In the genomic region with DNA sequence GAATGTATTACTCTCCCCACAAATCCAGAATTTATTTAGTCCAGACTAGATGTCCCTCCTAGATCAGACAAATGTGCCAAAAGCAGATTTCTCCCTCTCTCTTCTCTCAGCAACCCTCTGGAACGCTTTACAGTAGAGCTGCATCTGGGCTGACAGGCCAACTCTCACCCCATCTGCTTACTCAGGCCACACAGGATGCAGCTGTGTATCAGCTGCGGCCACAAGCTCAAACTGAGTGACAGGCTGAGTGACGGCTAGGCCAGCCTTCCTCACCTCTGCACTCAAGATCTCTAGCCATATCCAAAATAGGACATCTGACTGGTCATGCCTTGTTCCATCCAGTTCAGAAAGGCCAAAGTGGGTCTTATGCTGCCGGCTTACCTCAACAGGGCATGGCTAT, we compare ENCODE assay signal across 19 mouse cellular contexts. TPM values are rescaled to one million over a fixed set of nuclear protein-coding genes. Genes with fewer than 3 reads are reported as not detected.
DNase-seq lines count a peak whose midpoint lies in the region; ATAC-seq and TF ChIP-seq lines count a peak whose summit lies in the region.
"Had no signal": no experiment of that assay in that cellular context is flagged by ENCODE, and none has a peak within 500 bp of the region (broad histone marks: within the 10 kb centered on the region; RNA-seq: fewer than 3 reads in every experiment).

No protein-coding gene starts in this region.

- no peak for TF ChIP-seq CTCF in thymus, adult 2 months (IDR thresholded peaks at IDR 0.05; ENCODE audit: borderline replicate concordance, control insufficient read depth, extremely low read depth, insufficient read depth, low read length, poor library complexity)
- TF ChIP-seq CTCF in liver, embryonic 14.5 days (IDR thresholded peaks at IDR 0.05; ENCODE audit: low read depth) = no peak

- H3K27ac ChIP-seq in heart, embryonic 13.5 days (replicated peaks) = no peak overlapping the region
- no peak overlapping the region for H3K27ac ChIP-seq in heart, embryonic 11.5 days (ENCODE audit: low read depth, low read length)
- no peak overlapping the region for H3K27ac ChIP-seq in thymus, adult 2 months (ENCODE audit: control insufficient read depth, insufficient read depth, low read length)
- H3K27ac ChIP-seq in liver, embryonic 14.5 days = no peak overlapping the region
- H3K27ac ChIP-seq in kidney, embryonic 16.5 days (ENCODE audit: low read length) = no peak overlapping the region
- H3K27ac ChIP-seq: embryonic facial prominence, embryonic 13.5 days; forebrain, embryonic 15.5 days; hindbrain, embryonic 12.5 days; left cerebral cortex, adult 2 months; midbrain, embryonic 12.5 days had no signal

- no peak overlapping the region for H3K4me2 ChIP-seq in heart, embryonic 13.5 days
- no peak overlapping the region for H3K4me2 ChIP-seq in heart, embryonic 11.5 days
- H3K4me2 ChIP-seq in liver, embryonic 14.5 days (ENCODE audit: low read depth) = no peak overlapping the region
- no peak overlapping the region for H3K4me2 ChIP-seq in kidney, embryonic 16.5 days (replicated peaks; ENCODE audit: low read depth, low read length)
- H3K4me2 ChIP-seq: embryonic facial prominence, embryonic 13.5 days; forebrain, embryonic 15.5 days; hindbrain, embryonic 12.5 days; midbrain, embryonic 12.5 days had no signal

- no peak for TF ChIP-seq POLR2A in thymus, adult 2 months (IDR thresholded peaks at IDR 0.05; ENCODE audit: control insufficient read depth, extremely low read depth, insufficient read depth, low read length, poor library complexity)

- H3K4me1 ChIP-seq in heart, embryonic 13.5 days = peaks cover 6% of the 10 kb centered on the region; the same call in 1 of the 2 replicates
- no peaks in the 10 kb centered on the region for H3K4me1 ChIP-seq in heart, embryonic 11.5 days (ENCODE audit: control insufficient read depth, insufficient read depth, low read length)
- peaks cover 7% of the 10 kb centered on the region; the same call in 1 of the 2 replicates for H3K4me1 ChIP-seq in thymus, adult 2 months (replicated peaks; ENCODE audit: control insufficient read depth, insufficient read depth, low read length)
- H3K4me1 ChIP-seq in liver, embryonic 14.5 days (replicated peaks; ENCODE audit: control insufficient read depth in 2 of 2, insufficient read depth in 2 of 2, low read length in 1 of 2) = peaks cover 12 to 29% of the 10 kb centered on the region in 2 experiments
- H3K4me1 ChIP-seq in kidney, embryonic 16.5 days (ENCODE audit: insufficient read depth, low read length) = no peaks in the 10 kb centered on the region
- H3K4me1 ChIP-seq: forebrain, embryonic 15.5 days; hindbrain, embryonic 12.5 days; midbrain, embryonic 12.5 days had no signal

- no peak overlapping the region for H3K4me3 ChIP-seq in heart, embryonic 13.5 days
- H3K4me3 ChIP-seq in heart, embryonic 11.5 days (ENCODE audit: low read depth, low read length) = no peak overlapping the region
- no peak overlapping the region for H3K4me3 ChIP-seq in thymus, adult 2 months (ENCODE audit: control insufficient read depth, insufficient read depth, low read length)
- no peak overlapping the region for H3K4me3 ChIP-seq in liver, embryonic 14.5 days (ENCODE audit: insufficient read depth in 1 of 2, low read depth in 2 of 2, low read length in 2 of 2)
- H3K4me3 ChIP-seq in kidney, embryonic 16.5 days (ENCODE audit: low read length) = no peak overlapping the region
- H3K4me3 ChIP-seq: embryonic facial prominence, embryonic 13.5 days; forebrain, embryonic 15.5 days; hindbrain, embryonic 12.5 days; left cerebral cortex, adult 2 months; midbrain, embryonic 12.5 days had no signal

- no peak overlapping the region for H3K9ac ChIP-seq in heart, embryonic 13.5 days
- no peak overlapping the region for H3K9ac ChIP-seq in heart, embryonic 11.5 days (ENCODE audit: low read depth, low read length)
- no peak overlapping the region for H3K9ac ChIP-seq in liver, embryonic 14.5 days (replicated peaks)
- H3K9ac ChIP-seq in kidney, embryonic 16.5 days (replicated peaks; ENCODE audit: low read length) = no peak overlapping the region
- H3K9ac ChIP-seq: embryonic facial prominence, embryonic 13.5 days; forebrain, embryonic 15.5 days; hindbrain, embryonic 12.5 days; midbrain, embryonic 12.5 days had no signal

- peaks cover 35% of the 10 kb centered on the region for H3K36me3 ChIP-seq in heart, embryonic 13.5 days
- peaks cover 2% of the 10 kb centered on the region; the same call in 1 of the 2 replicates for H3K36me3 ChIP-seq in heart, embryonic 11.5 days (ENCODE audit: control insufficient read depth, insufficient read depth, low read length)
- H3K36me3 ChIP-seq in thymus, adult 2 months (ENCODE audit: control insufficient read depth, insufficient read depth, low read length) = no peaks in the 10 kb centered on the region
- no peaks in the 10 kb centered on the region; the same call in 1 of the 2 replicates for H3K36me3 ChIP-seq in liver, embryonic 14.5 days (replicated peaks; ENCODE audit: control insufficient read depth, insufficient read depth, low read depth)
- peaks cover 8% of the 10 kb centered on the region; the same call in 1 of the 2 replicates for H3K36me3 ChIP-seq in kidney, embryonic 16.5 days (ENCODE audit: insufficient read depth, low read length)

- ATAC-seq in heart, embryonic 13.5 days (ENCODE audit: extremely low read depth, insufficient number of reproducible peaks, low FRiP score, low TSS enrichment) = 0 out of 2 replicates have a peak, but pooled peaks have one; percentile 23
- no peak for ATAC-seq in heart, embryonic 11.5 days (replicated peaks; ENCODE audit: insufficient number of reproducible peaks, low FRiP score, low TSS enrichment)
- ATAC-seq in liver, embryonic 14.5 days (ENCODE audit: insufficient read depth) = peak; percentile 29
- ATAC-seq in cerebellum, adult (ENCODE audit: insufficient number of reproducible peaks, low FRiP score, low TSS enrichment) = no peak
- ATAC-seq in kidney, embryonic 16.5 days (ENCODE audit: low FRiP score, low TSS enrichment) = no peak
- ATAC-seq: CD4-positive, CD25-positive, alpha-beta regulatory T cell, adult 4 months; forebrain, embryonic 15.5 days had no signal

- H3K27me3 ChIP-seq in heart, embryonic 13.5 days (replicated peaks) = no peaks in the 10 kb centered on the region
- H3K27me3 ChIP-seq in heart, embryonic 11.5 days (ENCODE audit: control insufficient read depth, insufficient read depth, low read length) = no peaks in the 10 kb centered on the region
- H3K27me3 ChIP-seq in thymus, adult 2 months (ENCODE audit: control insufficient read depth, insufficient read depth, low read length) = no peaks in the 10 kb centered on the region
- H3K27me3 ChIP-seq in liver, embryonic 14.5 days (ENCODE audit: control insufficient read depth, insufficient read depth, low read length) = no peaks in the 10 kb centered on the region
- H3K27me3 ChIP-seq in kidney, embryonic 16.5 days (ENCODE audit: insufficient read depth, low read length) = no peaks in the 10 kb centered on the region
- H3K27me3 ChIP-seq: forebrain, embryonic 15.5 days; hindbrain, embryonic 12.5 days; midbrain, embryonic 12.5 days had no signal

- peak; percentile 35 for TF ChIP-seq EP300 in liver, embryonic 14.5 days (IDR thresholded peaks at IDR 0.05; ENCODE audit: low read depth)

- peak; percentile 7 for DNase-seq in thymus, adult 2 months
- DNase-seq in thymus, adult 18-20 months = no peak
- no peak for DNase-seq in liver, embryonic 14.5 days (ENCODE audit: low read depth in 3 of 3, low spot score in 3 of 3)
- peak; percentile 41 for DNase-seq in thymus, postnatal 4 days
- DNase-seq: adrenal gland, adult 2 months; cerebellum, postnatal 10 days; gastrocnemius, postnatal 36 days; kidney, adult 11 months; spleen, adult 18-20 months had no signal

- H3K9me3 ChIP-seq in heart, embryonic 13.5 days = peaks cover 4% of the 10 kb centered on the region; the same call in 1 of the 2 replicates
- peaks cover 3% of the 10 kb centered on the region; the same call in 1 of the 2 replicates for H3K9me3 ChIP-seq in heart, embryonic 11.5 days (replicated peaks; ENCODE audit: control insufficient read depth, low read length)
- H3K9me3 ChIP-seq in liver, embryonic 14.5 days (ENCODE audit: control insufficient read depth, low read length) = no peaks in the 10 kb centered on the region
- peaks cover 4% of the 10 kb centered on the region; the same call in 1 of the 2 replicates for H3K9me3 ChIP-seq in kidney, embryonic 16.5 days (ENCODE audit: low read length)
- H3K9me3 ChIP-seq: forebrain, embryonic 15.5 days; hindbrain, embryonic 12.5 days had no signal

- 50% methylated on average over 4 of the region's 4 CpGs for WGBS in heart, embryonic 13.5 days
- WGBS in heart, embryonic 11.5 days (ENCODE audit: insufficient replicate concordance) = 51% methylated on average over 4 of the region's 4 CpGs
- 13% methylated on average over 4 of the region's 4 CpGs for WGBS in thymus, adult 2 months
- WGBS in liver, embryonic 14.5 days (ENCODE audit: insufficient replicate concordance) = 21% methylated on average over 4 of the region's 4 CpGs
- WGBS in kidney, embryonic 16.5 days = 73% methylated on average over 4 of the region's 4 CpGs

RNA-seq across cellular contexts. Expression of a gene that starts 28.7 kb away (rescaled TPM):
- polyA plus RNA-seq in heart, embryonic 13.5 days (2015; fragmentation: Nextera tagmentation; extraction: Ambion mirVana) = 358 and 371 TPM in 2 replicates
- 408 and 438 TPM in 2 replicates for polyA plus RNA-seq in heart, embryonic 11.5 days (2014; fragmentation: Nextera tagmentation; extraction: Ambion mirVana)
- polyA plus RNA-seq in thymus, adult 2 months (2012; rRNA removed) = 336 and 375 TPM in 2 replicates
- 523 and 947 TPM in 2 replicates for polyA plus RNA-seq in liver, embryonic 14.5 days (2012; rRNA removed)
- 541 and 573 TPM in 2 replicates for polyA plus RNA-seq in liver, embryonic 14.5 days (2014; fragmentation: Nextera tagmentation; extraction: Ambion mirVana)
- 464 and 479 TPM in 2 replicates for polyA plus RNA-seq in kidney, embryonic 16.5 days (2015; fragmentation: Nextera tagmentation; extraction: Ambion mirVana)

Comparison
In these comparisons a context has a peak if more than half of its experiments do, and no peak if none do; other contexts are left out.
1. ATAC-seq: peak in heart, embryonic 13.5 days (single experiment) and liver, embryonic 14.5 days (single experiment); none in heart, embryonic 11.5 days (single experiment), cerebellum, adult (single experiment) and kidney, embryonic 16.5 days (single experiment).
2. DNase-seq: peak in thymus, adult 2 months (single experiment) and thymus, postnatal 4 days (single experiment); none in thymus, adult 18-20 months (0 of 2) and liver, embryonic 14.5 days (0 of 3).